Mouse (Mus musculus) neutrophil, adult 59 days (primary cell): ENCODE data around the gene Armc9. TPM values are rescaled to one million over a fixed set of nuclear protein-coding genes. Genes with fewer than 3 reads are reported as not detected.

Experiments used
- total RNA-seq, 2 experiments: library from RNA; stranded (reverse); gene quantifications; 1 replicate in 1 of 2; 2 replicates in 1 of 2; pipeline ENCODE4 v1.2.4; 2023

Gene Armc9
- 1 to 10 TPM; 1.9 to 4.1 TPM for total RNA-seq

DNA sequence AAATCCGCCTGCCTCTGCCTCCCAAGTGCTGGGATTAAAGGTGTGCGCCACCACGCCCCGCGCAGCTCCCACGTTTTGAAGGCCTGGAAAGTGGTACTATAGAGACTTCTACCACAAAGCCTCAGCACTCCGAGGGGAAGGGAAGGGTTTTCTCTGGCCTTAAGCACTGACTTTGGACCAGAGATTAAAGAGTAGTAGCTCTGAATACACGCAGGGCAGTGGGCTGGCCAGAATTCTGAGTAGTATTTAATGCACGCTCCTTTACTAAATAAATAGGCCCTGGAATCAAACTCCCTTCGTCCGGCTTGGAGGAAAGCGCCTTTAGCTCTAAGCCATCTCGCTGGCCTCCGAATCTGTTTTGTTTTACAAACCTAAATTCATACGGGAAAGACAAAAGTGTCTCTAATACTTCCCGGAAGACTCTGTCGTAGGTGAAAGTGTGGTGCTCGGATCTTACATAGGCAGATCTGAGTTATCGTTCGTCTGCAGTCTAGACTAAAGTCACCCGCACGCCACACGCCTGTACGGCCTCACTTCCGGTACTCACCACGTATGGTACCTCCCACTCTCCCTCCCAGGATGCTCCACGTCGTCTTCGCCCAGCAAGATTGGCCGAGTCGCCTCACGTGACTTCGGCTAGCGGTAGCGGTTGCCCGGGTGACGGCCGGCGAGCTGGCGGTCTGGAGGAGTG, at the start of gene Armc9:
TSS of gene Armc9 (plus strand) at position 648 of the 691 bp plus-strand sequence.

DNA sequence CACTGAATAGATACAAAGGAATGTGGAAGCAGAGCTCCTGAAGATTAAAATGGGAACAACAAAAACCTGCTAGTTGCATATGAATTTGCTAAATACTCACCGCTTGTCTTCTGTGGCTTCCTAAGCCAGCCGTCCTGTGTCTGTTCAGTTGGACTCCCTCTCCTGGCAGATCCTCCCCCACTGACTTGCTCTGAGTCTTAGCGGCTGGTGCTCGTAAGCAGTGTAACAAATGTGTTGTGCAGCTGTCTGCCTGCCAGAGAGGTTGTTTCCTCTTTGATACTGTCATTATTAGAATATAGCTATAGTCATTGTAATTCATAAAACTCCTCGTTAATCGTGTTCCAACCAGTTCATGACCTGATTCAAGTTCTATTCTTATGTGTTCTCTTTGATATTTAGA, 42.8 kb upstream of the Armc9 start, which contains the start of gene Htr2b:
TSS of gene Htr2b (minus strand) at position 192 of the 400 bp plus-strand sequence.

DNA sequence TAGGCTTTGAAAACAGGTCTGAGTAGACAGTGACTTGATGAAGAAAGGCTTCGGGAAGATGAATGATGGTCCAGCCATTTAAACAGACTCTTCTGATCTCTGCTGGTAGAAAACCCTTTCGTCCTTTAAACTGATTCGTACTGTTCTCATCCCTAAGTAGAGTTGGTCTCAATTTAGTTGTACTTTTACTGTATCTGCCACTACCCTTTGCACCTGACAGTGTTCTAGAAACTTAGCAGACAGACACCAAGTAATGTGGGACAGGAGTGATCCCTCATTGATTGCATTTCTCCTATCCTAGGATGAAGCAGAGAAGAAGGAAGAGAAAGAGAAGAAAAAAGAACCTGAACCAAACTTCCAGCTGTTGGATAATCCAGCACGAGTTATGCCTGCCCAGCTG, 21.2 kb upstream of the Armc9 start, which contains the start of gene Gm21972:
TSS of gene Gm21972 (plus strand) at position 301 of the 400 bp plus-strand sequence.

DNA sequence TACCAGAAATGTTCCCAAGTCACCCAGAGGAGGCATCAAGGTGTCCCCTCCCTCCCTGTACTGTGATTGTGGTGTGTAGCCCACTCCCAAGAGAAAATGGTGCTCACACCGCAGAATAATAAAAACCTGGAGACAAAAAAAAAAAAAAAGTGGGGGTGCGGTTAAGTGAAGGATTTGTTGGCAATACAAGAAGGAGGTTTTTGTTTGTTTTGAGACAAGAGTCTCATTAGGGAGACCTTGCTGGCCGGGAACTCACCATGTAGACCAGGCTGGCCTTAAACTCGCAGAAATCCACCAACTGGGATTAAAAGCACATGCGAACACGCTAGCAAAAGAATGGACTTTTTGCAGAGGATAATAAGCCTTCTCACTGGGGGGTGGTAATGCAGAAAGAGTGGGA, 148.0 kb downstream of the Armc9 start, which contains the start of gene B3gnt7:
TSS of gene B3gnt7 (plus strand) at position 301 of the 400 bp plus-strand sequence.

Other genes with a start within 250 kb of the Armc9 start
- gene 4933407L21Rik, start 226.3 kb upstream of the Armc9 start, total RNA-seq = not detected
- gene Gpr55, start 193.8 kb upstream of the Armc9 start, total RNA-seq = under 1 TPM; 0.20 to 0.40 TPM
- gene Spata3, start 138.0 kb upstream of the Armc9 start, total RNA-seq = not detected
- not detected for gene 2810459M11Rik, start 108.9 kb upstream of the Armc9 start, total RNA-seq
- 10 to 100 TPM; 43.0 to 46.7 TPM for gene Psmd1, start 90.4 kb upstream of the Armc9 start, total RNA-seq
- not detected for gene Htr2b, start 42.8 kb upstream of the Armc9 start, total RNA-seq
- gene Gm21972, start 21.1 kb upstream of the Armc9 start, total RNA-seq = not detected
- under 1 TPM; 0.22 to 0.24 TPM for gene B3gnt7, start 148.1 kb downstream of the Armc9 start, total RNA-seq
- 100 to 1,000 TPM; 153 to 159 TPM for gene Ncl, start 204.6 kb downstream of the Armc9 start, total RNA-seq